Mouse (Mus musculus): ENCODE measurements around the gene Cdh13. TPM values are rescaled to one million over a fixed set of nuclear protein-coding genes. Genes with fewer than 3 reads are reported as not detected.

Gene Cdh13
- polyA plus RNA-seq, 1 experiment from 2014 or later, result 67.7 TPM

- 70% methylated on average over 9 of the region's 9 CpGs for WGBS
- ATAC-seq (replicated peaks; ENCODE audit: extremely low read depth, insufficient read depth, low FRiP score), result no peak
- H3K27me3 ChIP-seq (ENCODE audit: control insufficient read depth, insufficient read depth, low read length), result no peaks in the 10 kb centered on the region
- H3K27ac ChIP-seq (ENCODE audit: low read length), result peak overlapping the region; percentile 79
- no peaks in the 10 kb centered on the region; the same call in 1 of the 2 replicates for H3K36me3 ChIP-seq (ENCODE audit: control insufficient read depth, insufficient read depth)
- H3K9me3 ChIP-seq (replicated peaks; ENCODE audit: control insufficient read depth, low read length), result no peaks in the 10 kb centered on the region
- H3K4me2 ChIP-seq (ENCODE audit: low read depth, low read length), result no peak overlapping the region
- no peak overlapping the region for H3K4me3 ChIP-seq (ENCODE audit: low read length)
- H3K9ac ChIP-seq (ENCODE audit: low read length), result no peak overlapping the region
- H3K4me1 ChIP-seq (ENCODE audit: control insufficient read depth, insufficient read depth, low read length), result peaks cover 9% of the 10 kb centered on the region
Observed at GRCm38 (mm10) chr8:118477587-118477986, 194.1 kb downstream of the Cdh13 start.

- H3K27ac ChIP-seq (ENCODE audit: low read length), result peak overlapping the region; percentile 2; the same call in 1 of the 2 replicates
- ATAC-seq (replicated peaks; ENCODE audit: extremely low read depth, insufficient read depth, low FRiP score), result peak; percentile 65
- no peaks in the 10 kb centered on the region for H3K27me3 ChIP-seq (ENCODE audit: control insufficient read depth, insufficient read depth, low read length)
- peak overlapping the region; percentile 49 for H3K4me2 ChIP-seq (ENCODE audit: low read depth, low read length)
- H3K9me3 ChIP-seq (replicated peaks; ENCODE audit: control insufficient read depth, low read length), result no peaks in the 10 kb centered on the region
- H3K36me3 ChIP-seq (ENCODE audit: control insufficient read depth, insufficient read depth), result no peaks in the 10 kb centered on the region
- WGBS, result 36% methylated on average over 4 of the region's 4 CpGs
- H3K9ac ChIP-seq (ENCODE audit: low read length), result no peak overlapping the region
- H3K4me3 ChIP-seq (ENCODE audit: low read length), result peak overlapping the region; percentile 30
- H3K4me1 ChIP-seq (ENCODE audit: control insufficient read depth, insufficient read depth, low read length), result peaks cover 21% of the 10 kb centered on the region
Observed at GRCm38 (mm10) chr8:118488735-118489134, 205.2 kb downstream of the Cdh13 start.

DNA sequence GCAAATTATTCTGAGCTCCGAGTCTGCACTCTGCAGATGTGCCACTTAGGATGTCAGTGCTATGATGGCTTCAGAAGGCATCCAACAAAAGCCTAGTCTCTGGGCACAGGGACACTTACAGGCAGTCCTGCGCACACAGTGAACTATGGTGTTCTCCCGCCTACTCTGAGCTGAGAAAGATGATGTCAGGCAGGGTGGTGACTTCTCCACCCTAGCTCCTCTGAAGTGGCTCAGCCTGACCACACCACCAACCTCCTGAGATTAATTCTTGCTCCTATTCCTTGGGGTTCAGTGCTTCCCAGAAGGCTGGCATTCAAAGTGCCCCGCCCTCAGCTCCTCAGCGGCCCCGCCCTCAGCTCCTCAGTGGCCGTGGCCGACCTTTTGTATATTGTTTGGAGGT is 219.0 kb downstream of the Cdh13 start:
- Histone ChIP-seq H3K9ac (ENCODE audit: low read length) (no peak overlapping the region), H3K4me3 (ENCODE audit: low read length) (no peak overlapping the region), H3K4me2 (ENCODE audit: low read depth, low read length) (no peak overlapping the region), H3K4me1 (ENCODE audit: control insufficient read depth, insufficient read depth, low read length) (no peaks in the 10 kb centered on the region), H3K36me3 (ENCODE audit: control insufficient read depth, insufficient read depth) (no peaks in the 10 kb centered on the region), H3K27me3 (ENCODE audit: control insufficient read depth, insufficient read depth, low read length) (no peaks in the 10 kb centered on the region), H3K9me3 (replicated peaks; ENCODE audit: control insufficient read depth, low read length) (no peaks in the 10 kb centered on the region), H3K27ac (ENCODE audit: low read length) (no peak overlapping the region)
- 73% methylated on average over 8 of the region's 8 CpGs for WGBS
- no peak for ATAC-seq (replicated peaks; ENCODE audit: extremely low read depth, insufficient read depth, low FRiP score)

GRCm38 (mm10) chr8:118509426-118509825 is 225.9 kb downstream of the Cdh13 start:
- H3K9ac ChIP-seq (ENCODE audit: low read length), result no peak overlapping the region
- H3K27me3 ChIP-seq (ENCODE audit: control insufficient read depth, insufficient read depth, low read length), result no peaks in the 10 kb centered on the region
- no peaks in the 10 kb centered on the region for H3K9me3 ChIP-seq (replicated peaks; ENCODE audit: control insufficient read depth, low read length)
- 61% methylated on average over 5 of the region's 5 CpGs for WGBS
- peaks cover 11% of the 10 kb centered on the region for H3K4me1 ChIP-seq (ENCODE audit: control insufficient read depth, insufficient read depth, low read length)
- ATAC-seq (replicated peaks; ENCODE audit: extremely low read depth, insufficient read depth, low FRiP score), result no peak
- no peak overlapping the region for H3K4me3 ChIP-seq (ENCODE audit: low read length)
- no peaks in the 10 kb centered on the region for H3K36me3 ChIP-seq (ENCODE audit: control insufficient read depth, insufficient read depth)
- H3K27ac ChIP-seq (ENCODE audit: low read length), result no peak overlapping the region
- no peak overlapping the region for H3K4me2 ChIP-seq (ENCODE audit: low read depth, low read length)

GRCm38 (mm10) chr8:118513259-118513658 is 229.7 kb downstream of the Cdh13 start:
- no peaks in the 10 kb centered on the region for H3K36me3 ChIP-seq (ENCODE audit: control insufficient read depth, insufficient read depth)
- no peaks in the 10 kb centered on the region for H3K9me3 ChIP-seq (replicated peaks; ENCODE audit: control insufficient read depth, low read length)
- no peak overlapping the region for H3K4me3 ChIP-seq (ENCODE audit: low read length)
- WGBS, result 54% methylated on average over 6 of the region's 6 CpGs
- no peak overlapping the region for H3K4me2 ChIP-seq (ENCODE audit: low read depth, low read length)
- no peaks in the 10 kb centered on the region for H3K27me3 ChIP-seq (ENCODE audit: control insufficient read depth, insufficient read depth, low read length)
- no peak overlapping the region for H3K27ac ChIP-seq (ENCODE audit: low read length)
- peaks cover 23% of the 10 kb centered on the region for H3K4me1 ChIP-seq (ENCODE audit: control insufficient read depth, insufficient read depth, low read length)
- no peak for ATAC-seq (replicated peaks; ENCODE audit: extremely low read depth, insufficient read depth, low FRiP score)
- no peak overlapping the region for H3K9ac ChIP-seq (ENCODE audit: low read length)

DNA sequence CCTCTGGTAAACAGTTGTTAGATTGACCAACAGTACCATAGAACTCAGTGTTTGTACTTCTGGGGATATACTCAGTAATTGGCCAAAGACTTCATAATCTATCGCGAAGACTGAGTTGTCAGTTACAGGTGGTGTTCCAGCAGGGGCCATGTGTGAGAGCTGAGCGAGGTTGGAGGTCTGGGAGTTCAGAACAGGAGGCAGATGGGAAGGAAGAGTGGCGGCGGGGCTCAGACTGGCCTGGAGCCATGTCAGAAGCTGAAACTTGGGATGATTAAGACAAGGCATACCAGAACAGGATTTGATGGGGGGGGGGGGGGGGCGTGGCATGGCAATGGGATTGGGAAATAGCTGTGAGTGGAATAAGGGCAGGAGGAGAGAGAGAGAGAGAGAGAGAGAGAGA is 232.1 kb downstream of the Cdh13 start:
- no peak overlapping the region for H3K27ac ChIP-seq (ENCODE audit: low read length)
- no peaks in the 10 kb centered on the region for H3K36me3 ChIP-seq (ENCODE audit: control insufficient read depth, insufficient read depth)
- no peaks in the 10 kb centered on the region for H3K9me3 ChIP-seq (replicated peaks; ENCODE audit: control insufficient read depth, low read length)
- H3K4me3 ChIP-seq (ENCODE audit: low read length), result no peak overlapping the region
- peaks cover 26% of the 10 kb centered on the region for H3K4me1 ChIP-seq (ENCODE audit: control insufficient read depth, insufficient read depth, low read length)
- H3K27me3 ChIP-seq (ENCODE audit: control insufficient read depth, insufficient read depth, low read length), result no peaks in the 10 kb centered on the region
- no peak overlapping the region for H3K9ac ChIP-seq (ENCODE audit: low read length)
- WGBS, result 81% methylated on average over 6 of the region's 6 CpGs
- no peak for ATAC-seq (replicated peaks; ENCODE audit: extremely low read depth, insufficient read depth, low FRiP score)
- H3K4me2 ChIP-seq (ENCODE audit: low read depth, low read length), result no peak overlapping the region

DNA sequence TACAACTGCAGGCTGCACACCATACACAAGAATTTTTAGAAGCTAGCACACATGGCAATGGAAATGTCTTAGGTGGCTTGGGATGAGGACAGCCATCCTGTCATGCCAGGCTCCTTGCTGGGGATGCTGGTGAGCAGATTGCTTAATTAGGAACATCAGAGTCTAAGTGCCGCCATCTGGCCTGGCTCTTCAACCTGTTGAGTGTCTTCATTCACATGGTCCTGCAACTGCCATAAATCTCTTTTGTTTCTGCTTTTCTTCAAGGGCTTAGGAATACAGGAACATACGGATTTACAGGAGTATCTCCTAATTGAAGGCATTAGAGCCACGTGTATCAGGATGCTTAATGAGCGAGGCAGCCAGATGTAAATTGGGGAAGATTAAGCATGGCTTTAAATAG is 233.5 kb downstream of the Cdh13 start:
- Histone ChIP-seq H3K9ac (ENCODE audit: low read length) (no peak overlapping the region), H3K36me3 (ENCODE audit: control insufficient read depth, insufficient read depth) (no peaks in the 10 kb centered on the region), H3K4me2 (ENCODE audit: low read depth, low read length) (no peak overlapping the region), H3K27ac (ENCODE audit: low read length) (no peak overlapping the region), H3K4me3 (ENCODE audit: low read length) (no peak overlapping the region), H3K4me1 (ENCODE audit: control insufficient read depth, insufficient read depth, low read length) (peaks cover 26% of the 10 kb centered on the region), H3K27me3 (ENCODE audit: control insufficient read depth, insufficient read depth, low read length) (no peaks in the 10 kb centered on the region), H3K9me3 (replicated peaks; ENCODE audit: control insufficient read depth, low read length) (no peaks in the 10 kb centered on the region)
- 66% methylated on average over 4 of the region's 4 CpGs for WGBS
- no peak for ATAC-seq (replicated peaks; ENCODE audit: extremely low read depth, insufficient read depth, low FRiP score)

GRCm38 (mm10) chr8:118518030-118518741 is 234.7 kb downstream of the Cdh13 start:
- H3K27ac ChIP-seq (ENCODE audit: low read length), result peak overlapping the region; percentile 73
- peak; percentile 64; the same call in 1 of the 2 replicates for ATAC-seq (replicated peaks; ENCODE audit: extremely low read depth, insufficient read depth, low FRiP score)
- H3K4me1 ChIP-seq (ENCODE audit: control insufficient read depth, insufficient read depth, low read length), result peaks cover 23% of the 10 kb centered on the region
- no peaks in the 10 kb centered on the region for H3K9me3 ChIP-seq (replicated peaks; ENCODE audit: control insufficient read depth, low read length)
- 42% methylated on average over 13 of the region's 13 CpGs for WGBS
- no peak overlapping the region for H3K9ac ChIP-seq (ENCODE audit: low read length)
- no peaks in the 10 kb centered on the region for H3K27me3 ChIP-seq (ENCODE audit: control insufficient read depth, insufficient read depth, low read length)
- H3K36me3 ChIP-seq (ENCODE audit: control insufficient read depth, insufficient read depth), result no peaks in the 10 kb centered on the region
- no peak overlapping the region for H3K4me3 ChIP-seq (ENCODE audit: low read length)
- H3K4me2 ChIP-seq (ENCODE audit: low read depth, low read length), result peak overlapping the region; percentile 37

- Histone ChIP-seq H3K4me2 (ENCODE audit: low read depth, low read length) (peak overlapping the region; percentile 37; the same call in 1 of the 2 replicates), H3K27ac (ENCODE audit: low read length) (peak overlapping the region; percentile 73), H3K9ac (ENCODE audit: low read length) (no peak overlapping the region), H3K4me3 (ENCODE audit: low read length) (no peak overlapping the region), H3K27me3 (ENCODE audit: control insufficient read depth, insufficient read depth, low read length) (no peaks in the 10 kb centered on the region), H3K36me3 (ENCODE audit: control insufficient read depth, insufficient read depth) (no peaks in the 10 kb centered on the region), H3K9me3 (replicated peaks; ENCODE audit: control insufficient read depth, low read length) (no peaks in the 10 kb centered on the region), H3K4me1 (ENCODE audit: control insufficient read depth, insufficient read depth, low read length) (peaks cover 20% of the 10 kb centered on the region)
- 15% methylated on average over 3 of the region's 3 CpGs for WGBS
- no peak for ATAC-seq (replicated peaks; ENCODE audit: extremely low read depth, insufficient read depth, low FRiP score)
Observed at GRCm38 (mm10) chr8:118518742-118519102, 235.2 kb downstream of the Cdh13 start.
